Mouse (Mus musculus) cerebellum, adult 11-12 months (tissue): ENCODE measurements around the gene Cdyl2.

ENCODE experiments used
- DNase-seq: peaks from one replicate; pipeline ENCODE4 v3.0.0; 2022

Cdyl2 gene

DNA sequence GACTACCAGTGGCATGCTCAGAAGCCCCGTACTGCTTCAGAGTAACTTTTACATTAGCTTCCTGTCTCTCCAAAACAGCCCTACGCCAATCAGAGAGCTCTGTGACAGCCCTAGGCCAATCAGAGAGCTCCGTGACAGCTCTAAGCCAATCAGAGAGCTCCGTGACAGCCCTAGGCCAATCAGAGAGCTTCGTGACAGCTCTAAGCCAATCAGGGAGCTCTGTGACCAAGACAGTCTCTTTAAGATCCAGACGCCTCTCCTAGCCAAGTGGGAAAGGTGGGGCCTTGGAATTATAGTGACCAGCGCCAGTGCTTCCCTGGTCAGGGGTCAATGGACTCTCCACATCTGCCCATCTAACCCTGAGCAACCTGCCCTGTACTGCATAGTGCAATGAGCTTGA is 62.2 kb downstream of the Cdyl2 start:
- DNase-seq = no peak

GRCm38 (mm10) chr8:116668977-116669376 is 63.8 kb downstream of the Cdyl2 start:
- DNase-seq = no peak

GRCm38 (mm10) chr8:116666781-116667325 is 65.9 kb downstream of the Cdyl2 start:
- DNase-seq = no peak

DNA sequence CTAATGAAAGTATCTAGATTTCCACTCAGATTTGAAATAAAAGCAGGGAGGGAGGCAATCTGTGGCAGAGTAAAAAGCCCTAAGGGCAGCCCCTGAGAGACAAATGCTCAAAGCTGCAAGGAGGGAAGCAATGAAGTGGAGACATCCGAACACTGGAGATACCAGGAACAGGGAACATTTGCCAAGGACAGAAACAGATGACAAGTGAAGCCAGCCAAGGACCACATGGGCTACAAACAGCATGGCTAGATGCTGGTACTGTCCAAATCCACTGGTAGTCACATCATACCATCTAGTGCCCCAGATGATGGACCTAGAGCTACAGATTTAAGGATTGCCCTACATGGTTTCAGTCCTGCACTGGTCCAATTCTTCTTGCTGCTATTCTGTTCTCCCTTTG is 71.3 kb downstream of the Cdyl2 start:
- DNase-seq = peak; percentile 34

DNA sequence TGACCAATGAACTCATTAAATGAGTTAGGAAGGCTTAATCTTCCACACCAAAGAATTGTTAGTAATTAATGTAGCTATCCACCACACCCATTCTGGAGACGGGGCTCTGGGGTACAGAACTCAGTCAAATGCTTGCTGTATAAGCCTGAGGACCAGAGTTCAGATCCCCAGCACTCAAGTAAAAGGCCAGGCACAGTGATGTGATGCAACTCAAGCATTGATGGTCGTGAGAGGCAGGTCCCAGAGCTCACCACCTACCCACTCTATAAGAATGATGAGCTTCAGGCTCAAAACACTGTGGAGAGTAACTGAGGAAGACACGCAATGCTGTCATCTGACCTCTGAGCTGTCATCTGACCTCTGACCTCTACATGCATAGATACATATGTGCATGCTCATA is 76.0 kb downstream of the Cdyl2 start:
- DNase-seq = no peak

- no peak for DNase-seq
Observed at GRCm38 (mm10) chr8:116654881-116655280, 77.9 kb downstream of the Cdyl2 start.

DNA sequence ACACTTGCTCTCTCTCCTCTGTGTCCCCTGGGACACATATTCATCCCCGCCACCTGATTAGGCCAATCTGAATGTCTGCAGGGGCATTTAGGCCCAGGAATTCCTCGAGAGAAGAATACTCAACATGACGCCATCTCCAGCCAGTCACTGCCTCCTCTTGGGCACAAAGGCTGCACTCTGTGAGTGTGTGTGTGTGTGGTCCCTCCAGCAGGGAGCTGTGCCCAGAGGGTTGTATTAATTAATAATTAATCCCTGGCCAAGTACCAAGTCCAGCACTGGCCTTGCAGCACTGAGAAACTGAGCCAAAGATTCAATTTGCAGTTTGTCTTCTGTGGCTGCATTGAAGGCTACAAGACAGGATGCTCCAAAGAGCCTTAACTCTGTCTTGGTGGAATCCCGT is 79.8 kb downstream of the Cdyl2 start:
- DNase-seq = peak; percentile 38

GRCm38 (mm10) chr8:116649975-116650725 is 82.6 kb downstream of the Cdyl2 start:
- DNase-seq = no peak

DNA sequence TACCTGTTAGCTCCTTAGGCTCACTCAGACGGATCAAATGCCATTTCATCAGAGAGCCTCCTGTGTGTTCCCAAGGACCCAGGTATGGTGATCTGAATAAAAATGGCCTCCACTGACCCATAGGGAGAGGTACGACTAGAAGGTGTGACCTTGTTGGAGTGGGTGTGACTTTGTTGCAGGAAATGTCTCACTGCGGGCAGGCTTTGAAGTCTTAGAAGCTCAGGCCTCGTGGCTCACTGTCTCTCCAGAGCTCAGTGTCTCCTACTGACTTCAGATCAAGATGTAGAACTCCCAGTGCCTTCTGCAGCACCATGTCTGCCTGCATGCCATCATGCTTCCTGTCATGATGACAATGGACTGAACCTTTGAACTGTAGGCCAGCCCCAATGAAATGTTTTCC is 87.4 kb downstream of the Cdyl2 start:
- no peak for DNase-seq

DNA sequence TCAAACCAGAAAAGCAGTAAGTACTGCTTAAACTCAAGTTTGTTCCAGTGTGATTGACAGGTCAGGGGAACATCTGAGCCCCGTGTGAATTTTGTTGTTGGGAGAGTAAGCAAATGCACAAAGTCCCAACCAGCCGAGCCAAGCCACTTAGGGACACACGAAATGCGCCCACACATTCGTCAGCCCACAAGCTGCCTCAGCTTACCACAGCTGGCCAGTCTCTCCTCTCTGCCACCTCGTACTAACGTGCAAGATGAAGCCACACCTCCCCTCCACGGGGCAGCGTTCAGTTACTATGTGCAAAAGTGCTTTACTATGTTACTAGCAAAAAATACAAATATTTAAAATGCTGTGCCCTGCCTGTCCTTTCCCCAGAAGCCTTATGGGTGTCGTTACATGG is 91.9 kb downstream of the Cdyl2 start:
- DNase-seq = no peak

DNA sequence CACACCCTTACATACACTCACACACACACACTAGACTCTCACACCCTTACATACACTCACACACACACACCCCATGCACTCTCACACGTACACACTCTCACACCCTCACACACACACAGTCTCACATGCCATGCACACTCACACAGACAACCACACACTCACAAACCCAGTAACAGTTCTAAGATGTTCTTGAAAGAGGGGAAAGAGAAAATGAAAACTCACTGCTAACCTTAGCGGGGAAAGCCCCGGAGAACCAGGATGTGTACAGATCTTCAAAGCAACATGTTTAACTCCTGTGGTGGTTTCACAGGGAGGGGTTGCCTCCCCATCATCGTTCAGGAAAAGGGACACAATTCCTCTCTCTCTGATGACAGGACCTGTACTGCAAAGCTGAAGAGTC is 94.8 kb downstream of the Cdyl2 start:
- no peak for DNase-seq

- DNase-seq = no peak
Observed at GRCm38 (mm10) chr8:116637193-116637592, 95.6 kb downstream of the Cdyl2 start.

DNA sequence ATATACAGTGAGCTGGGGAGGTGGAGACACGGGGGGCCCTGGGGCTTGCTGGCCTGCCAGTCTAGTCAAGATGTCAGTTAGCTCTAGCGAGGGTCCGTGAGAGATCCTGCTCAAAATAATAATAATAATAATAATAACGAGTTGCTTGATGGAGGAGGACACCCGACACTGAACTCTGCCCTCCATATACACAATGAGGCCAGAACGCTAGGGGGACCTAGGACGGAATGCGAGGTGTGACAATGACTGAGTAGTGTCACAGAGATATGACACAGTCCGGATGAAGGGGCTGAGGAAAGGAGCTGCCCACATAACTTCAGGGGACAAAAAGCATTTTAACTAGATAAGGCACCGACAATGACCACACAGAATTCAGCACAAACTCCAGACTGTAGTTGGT is 96.4 kb downstream of the Cdyl2 start:
- no peak for DNase-seq

DNA sequence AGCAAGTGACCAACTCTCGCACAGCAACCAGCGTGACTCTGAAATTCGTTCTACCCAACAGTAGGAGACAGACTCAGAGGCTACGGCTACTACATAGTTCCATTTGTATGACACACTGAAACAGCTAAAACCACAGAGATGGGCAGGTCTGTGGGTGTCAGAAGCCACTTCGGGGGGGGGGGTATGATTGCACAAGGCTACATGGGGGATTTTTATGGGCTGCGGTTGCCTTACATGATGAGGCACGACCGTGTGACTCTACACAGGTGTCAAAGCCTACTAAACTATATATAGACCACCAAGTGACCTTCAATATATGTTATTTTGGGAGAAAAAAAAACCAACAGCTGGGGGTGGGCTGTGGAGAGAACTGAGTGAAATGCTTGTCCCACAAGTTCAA is 96.8 kb downstream of the Cdyl2 start:
- no peak for DNase-seq

GRCm38 (mm10) chr8:116635261-116635660 is 97.5 kb downstream of the Cdyl2 start:
- no peak for DNase-seq

DNA sequence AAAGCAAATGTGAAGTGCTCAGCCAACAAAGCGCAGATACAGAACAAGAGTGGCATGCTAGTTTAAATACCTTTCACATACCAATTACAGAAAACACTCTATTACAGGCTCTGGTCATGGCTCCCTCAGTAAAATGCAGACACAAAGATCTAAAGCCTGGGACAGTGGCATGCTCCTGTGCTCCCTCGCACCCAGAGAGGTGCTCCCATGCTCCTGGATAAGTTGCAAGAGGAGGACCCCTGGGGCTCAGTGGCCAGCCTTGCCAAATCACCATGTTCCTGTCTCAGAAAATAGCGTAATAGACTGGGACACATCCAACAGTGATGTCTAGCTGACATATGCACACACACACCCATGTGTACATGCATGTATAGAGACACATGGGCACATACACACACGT is 98.4 kb downstream of the Cdyl2 start:
- no peak for DNase-seq

DNA sequence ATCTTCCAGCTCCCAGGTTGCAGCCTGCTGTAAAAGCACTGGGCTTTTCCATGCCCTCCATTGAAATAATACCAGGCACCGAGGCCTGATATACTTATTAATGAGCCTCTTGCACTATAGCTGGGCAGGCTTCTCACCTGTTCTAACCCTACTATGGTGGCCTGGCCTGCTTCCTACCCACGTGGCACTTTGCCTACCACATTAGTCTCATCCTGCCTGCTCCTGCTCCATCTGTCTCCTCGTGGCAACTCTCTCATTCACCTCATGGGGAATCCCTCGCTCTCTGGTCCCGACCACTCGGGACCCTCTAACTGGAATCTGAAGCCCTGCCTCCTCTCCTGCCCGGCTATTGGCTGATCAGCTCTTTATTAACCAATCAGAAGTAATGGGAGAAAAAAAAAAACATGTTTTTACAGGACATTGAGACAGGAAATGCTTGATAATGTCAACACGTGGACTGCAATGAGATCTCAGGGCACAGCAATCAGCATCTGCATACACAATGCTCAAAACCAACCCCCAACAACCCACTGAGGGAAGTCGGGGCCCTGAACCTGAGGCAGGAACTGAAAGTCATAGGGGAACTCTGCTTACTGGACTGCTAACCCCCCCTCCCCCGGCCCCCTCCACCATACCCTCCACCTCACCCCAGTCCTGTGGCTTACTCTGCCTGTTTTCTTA is 99.2 kb downstream of the Cdyl2 start:
- peak; percentile 75 for DNase-seq

- no peak for DNase-seq
Observed at GRCm38 (mm10) chr8:116630066-116630465, 102.7 kb downstream of the Cdyl2 start.

DNA sequence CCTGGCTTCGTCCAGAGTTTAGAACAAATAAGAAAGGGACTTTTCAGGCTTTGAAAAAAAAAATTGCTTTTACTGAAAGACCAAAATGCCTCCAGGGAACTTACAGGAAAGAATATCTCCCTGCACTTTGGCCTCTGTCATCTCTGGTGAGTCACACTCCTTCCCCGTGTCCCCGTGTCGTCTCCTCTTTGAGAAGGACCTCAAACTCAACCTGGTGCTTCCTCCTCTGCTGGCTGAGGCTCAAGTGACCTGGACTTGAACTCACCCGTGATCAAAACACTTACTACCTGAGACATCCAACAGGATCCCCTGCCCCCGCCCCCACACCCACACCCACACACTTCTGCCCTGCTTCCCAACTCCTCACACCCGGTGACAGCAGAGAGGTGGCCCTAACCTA is 103.8 kb downstream of the Cdyl2 start:
- no peak for DNase-seq

GRCm38 (mm10) chr8:116627854-116628479 is 104.8 kb downstream of the Cdyl2 start:
- no peak for DNase-seq

DNA sequence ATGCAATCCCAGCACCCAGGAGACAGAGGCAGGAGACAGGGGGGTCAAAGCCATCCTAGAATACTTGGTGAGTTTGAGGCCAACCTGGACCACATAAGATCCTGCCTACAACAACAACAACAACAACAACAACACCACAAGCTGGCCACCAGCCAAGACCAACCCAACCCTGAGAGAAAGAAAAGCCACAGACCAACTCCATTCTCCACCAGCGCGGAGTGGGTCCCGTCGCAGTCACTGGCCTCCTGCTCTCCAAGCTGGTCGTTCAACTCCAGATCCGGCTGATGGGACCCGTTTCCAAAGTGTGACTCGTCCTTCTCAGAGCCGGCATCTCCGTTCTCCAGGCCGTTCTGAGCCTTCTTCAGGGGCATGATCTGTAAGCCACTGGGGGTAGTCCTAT is 109.2 kb downstream of the Cdyl2 start:
- no peak for DNase-seq

- DNase-seq = no peak
Observed at GRCm38 (mm10) chr8:116622326-116622725, 110.5 kb downstream of the Cdyl2 start.

GRCm38 (mm10) chr8:116621158-116621961 is 111.4 kb downstream of the Cdyl2 start:
- DNase-seq = no peak
